Mouse (Mus musculus) thymus, postnatal 4 days (tissue): Measurements from ENCODE around the gene Prn.

Experiments used
- DNase-seq: peaks from one replicate; pipeline ENCODE4 v3.0.0; 2021

Gene Prn

GRCm38 (mm10) chr2:131909683-131910572, at the start of gene Prn, which contains the start of gene Prnp:
Gene Prn, plus strand, starts transcription at chr2:131909957.
Gene Prnp, plus strand, starts transcription at chr2:131909928.
- DNase-seq: peak; percentile 97

GRCm38 (mm10) chr2:131862617-131863275, 47.0 kb upstream of the Prn start:
- DNase-seq: no peak

DNA sequence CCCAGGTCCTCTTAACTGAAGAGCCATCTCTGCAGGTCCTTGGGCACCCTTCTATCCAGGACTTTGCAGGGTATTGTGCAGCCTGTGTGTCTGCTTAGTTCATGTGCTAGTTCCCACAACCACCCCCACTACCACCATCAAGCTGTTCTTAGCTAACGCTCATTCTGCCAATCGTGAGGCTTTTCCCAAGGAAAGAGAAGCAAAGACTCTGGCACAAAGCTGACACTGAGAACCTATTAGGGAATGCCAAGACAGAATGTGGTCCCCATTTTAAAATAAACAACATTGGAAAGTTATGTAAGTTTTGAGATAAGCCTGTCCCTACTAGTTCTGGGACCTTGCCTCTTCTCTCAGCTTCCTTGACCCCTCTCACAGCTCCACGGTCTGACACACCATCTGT, 46.3 kb upstream of the Prn start:
- no peak for DNase-seq

GRCm38 (mm10) chr2:131864262-131864796, 45.4 kb upstream of the Prn start:
- no peak for DNase-seq

DNA sequence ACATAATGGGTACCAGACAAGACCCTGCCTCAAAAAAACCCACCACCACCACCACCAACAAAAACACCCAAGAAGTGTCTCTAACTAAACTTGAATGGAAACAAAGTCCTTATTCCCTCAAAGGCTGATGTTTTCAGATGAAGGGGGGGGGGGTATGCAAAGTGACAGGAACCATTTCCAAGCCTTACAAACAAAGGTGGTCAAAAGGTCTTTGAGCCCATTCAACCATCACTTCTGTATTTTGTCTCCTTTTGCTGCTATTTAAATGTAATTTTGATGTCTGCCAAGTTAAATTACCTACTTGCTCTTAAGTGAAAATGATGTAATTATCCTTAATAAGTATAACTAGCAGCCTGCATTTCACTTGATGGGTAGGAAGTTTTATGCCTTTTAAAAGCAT, 43.1 kb upstream of the Prn start:
- DNase-seq: no peak

GRCm38 (mm10) chr2:131868983-131869382, 40.8 kb upstream of the Prn start:
- DNase-seq: no peak

DNA sequence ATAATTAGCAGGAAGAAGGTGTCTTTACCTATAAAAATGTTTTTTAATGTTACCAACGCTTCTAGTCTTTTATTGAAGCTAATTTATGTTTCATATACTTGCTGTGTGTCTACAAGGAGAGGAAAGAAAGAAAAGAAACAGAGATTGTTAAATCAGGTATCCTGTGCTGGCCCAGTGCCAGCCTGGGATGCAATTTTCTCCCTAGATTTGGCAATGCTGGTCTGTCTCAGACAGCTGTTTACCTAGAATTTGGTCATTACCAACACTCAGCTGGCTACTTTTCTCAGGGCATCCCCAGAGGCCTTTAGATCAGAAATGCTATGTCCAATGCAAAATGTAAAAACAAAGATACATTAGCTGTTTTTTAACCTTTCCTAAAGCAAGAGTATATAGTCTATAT, 36.4 kb upstream of the Prn start:
- no peak for DNase-seq

DNA sequence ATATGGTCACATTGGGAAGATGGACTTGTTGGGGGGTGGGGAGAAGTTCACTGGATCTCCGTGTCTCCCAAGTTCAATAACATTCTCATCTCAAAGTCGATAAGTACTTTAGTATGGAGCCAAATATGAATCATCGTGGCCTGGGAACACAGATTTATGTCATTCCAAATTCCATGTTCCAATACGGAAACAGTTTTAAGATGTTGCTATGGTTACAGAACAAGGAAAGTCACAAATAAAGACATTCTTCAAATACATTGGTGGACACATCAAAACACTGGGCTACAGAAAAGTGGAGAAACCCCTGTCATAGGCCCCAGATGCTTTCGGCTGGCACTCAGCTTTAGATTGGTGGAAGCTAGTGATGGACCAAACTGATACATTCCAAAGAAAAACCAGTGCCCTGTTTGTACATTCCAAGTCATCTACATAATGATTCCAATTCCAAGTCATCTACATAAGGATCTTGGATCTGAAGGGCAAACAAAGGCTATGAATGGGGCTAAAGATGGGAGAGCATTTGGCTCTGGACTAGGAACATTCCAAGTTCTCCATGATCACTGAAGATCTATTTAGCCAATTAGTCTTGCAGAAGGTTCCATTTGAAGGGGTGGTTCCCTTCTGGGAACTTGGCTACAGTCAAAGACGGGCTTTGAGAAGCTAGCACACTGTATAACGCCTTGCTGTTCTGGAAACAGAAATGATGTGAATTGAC, 33.0 kb upstream of the Prn start:
- no peak for DNase-seq

DNA sequence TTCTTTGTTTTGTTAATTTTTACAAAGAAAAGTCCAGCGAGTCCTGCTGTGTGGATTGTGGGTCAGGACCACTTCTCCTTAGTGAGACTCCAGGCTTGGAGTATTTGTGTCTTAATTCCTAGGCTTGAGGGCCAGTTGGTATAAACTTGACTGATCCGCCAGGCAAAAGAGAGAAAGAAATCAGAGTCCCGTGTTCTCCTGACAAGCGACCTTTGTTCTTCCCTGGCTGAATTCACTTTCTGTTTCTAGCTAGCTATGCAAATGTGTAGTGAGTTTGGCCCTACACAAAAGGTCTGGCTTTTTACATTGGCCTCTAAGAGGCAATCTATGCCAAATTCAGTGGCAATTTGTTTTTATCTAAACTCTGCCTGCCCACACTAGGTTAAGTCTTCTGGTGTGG, 28.0 kb upstream of the Prn start:
- no peak for DNase-seq

DNA sequence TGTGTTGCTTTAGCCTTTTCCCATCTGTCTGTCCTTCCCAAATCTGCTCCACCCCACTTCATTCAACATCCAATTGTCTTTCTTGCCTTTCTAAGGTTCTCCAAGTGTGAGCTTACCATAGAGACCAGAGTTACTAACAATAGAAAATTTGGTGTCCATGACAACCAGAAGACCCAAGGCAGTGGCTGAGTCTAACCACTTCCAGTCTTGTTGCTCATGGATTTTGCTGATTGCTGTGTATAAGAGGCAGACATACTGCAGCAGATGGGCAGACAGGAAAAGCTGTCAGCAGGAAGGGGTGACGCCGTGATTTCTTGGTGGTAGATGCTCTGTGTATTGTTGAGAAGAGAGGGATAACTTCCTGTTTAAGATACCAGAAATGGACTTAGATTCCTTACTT, 26.6 kb upstream of the Prn start:
- no peak for DNase-seq

- DNase-seq: peak; percentile 37
Measured at GRCm38 (mm10) chr2:131886503-131887160, 23.1 kb upstream of the Prn start.

DNA sequence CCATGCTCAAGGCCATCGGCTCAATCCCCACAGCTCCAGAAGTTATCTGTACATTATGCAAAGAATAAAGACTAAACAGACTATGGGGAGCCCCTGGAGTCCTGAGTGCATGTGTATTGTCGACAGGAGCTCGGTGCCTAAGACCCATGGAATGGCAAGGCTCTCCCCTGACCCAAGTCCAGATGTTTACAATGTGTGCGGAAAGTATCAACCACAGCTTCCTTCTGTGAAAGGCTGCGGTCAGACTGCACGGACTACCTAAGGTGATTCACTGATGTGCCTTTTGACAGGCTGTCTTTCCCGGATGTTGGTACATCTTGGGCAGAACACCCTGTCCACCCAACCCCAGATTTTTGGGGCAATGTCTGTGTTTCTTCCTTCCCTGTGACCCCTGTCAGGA, 21.5 kb upstream of the Prn start:
- DNase-seq: no peak

GRCm38 (mm10) chr2:131892534-131892933, 17.2 kb upstream of the Prn start:
- no peak for DNase-seq

DNA sequence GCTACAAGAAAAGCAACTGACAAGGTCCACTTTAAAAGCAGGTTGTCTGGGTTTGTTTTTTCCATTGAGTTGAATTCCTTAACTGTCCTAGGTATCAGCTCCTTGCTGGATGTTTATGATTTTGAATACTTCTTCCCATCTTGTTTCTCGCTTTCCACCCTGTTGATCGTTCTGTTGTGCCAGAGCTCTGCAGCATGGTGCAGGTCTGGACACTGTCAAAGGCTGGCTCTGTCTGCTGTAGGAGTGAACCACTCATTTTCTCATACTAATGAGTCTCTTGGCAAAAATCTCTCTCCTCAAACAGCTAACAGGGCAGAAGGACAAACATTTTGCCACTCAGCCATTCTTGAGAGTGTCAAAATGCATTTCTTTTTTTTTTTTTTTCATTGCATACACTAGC, 14.7 kb upstream of the Prn start:
- DNase-seq: no peak

DNA sequence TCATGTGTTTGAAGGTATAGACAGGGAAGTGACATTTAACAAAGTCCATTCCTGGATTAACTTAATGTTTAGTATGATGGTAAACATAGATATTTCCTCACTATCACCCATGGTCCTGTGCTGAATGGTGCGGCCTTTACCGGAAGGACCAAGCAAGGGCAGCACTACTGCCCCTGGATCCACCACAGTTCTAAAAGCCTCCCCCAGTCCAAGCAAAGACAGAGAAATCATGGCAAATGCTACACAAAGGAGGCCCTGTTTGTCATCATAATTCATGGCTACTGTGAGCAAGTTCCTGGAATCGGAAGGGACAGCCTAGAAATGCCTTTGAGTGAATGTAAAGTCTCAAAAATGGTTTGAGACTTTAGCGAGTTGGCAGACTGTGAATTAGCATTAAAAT, 13.7 kb upstream of the Prn start:
- DNase-seq: no peak

- no peak for DNase-seq
Measured at GRCm38 (mm10) chr2:131897336-131898109, 12.2 kb upstream of the Prn start.

- no peak for DNase-seq
Measured at GRCm38 (mm10) chr2:131902423-131902822, 7.3 kb upstream of the Prn start.

- no peak for DNase-seq
Measured at GRCm38 (mm10) chr2:131902867-131903266, 6.9 kb upstream of the Prn start.

DNA sequence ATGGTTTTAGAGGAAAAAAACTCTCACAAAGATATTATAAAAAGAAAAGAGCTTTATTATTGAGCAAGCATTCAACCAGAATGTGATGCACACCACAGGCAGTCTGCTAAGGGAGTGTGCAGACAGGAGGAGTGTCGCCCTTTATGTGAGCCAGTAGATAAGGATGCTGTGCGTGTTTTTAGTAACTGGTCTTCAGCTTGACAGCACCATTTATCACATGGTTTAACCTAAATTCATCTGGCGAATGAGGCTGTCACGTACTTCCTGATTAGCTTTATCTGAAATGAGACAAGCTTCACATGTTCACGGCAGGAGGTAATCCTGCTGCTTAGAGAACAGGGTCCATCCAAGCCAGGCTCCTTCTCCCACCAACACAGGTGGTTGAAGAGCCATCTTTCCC, 4.7 kb upstream of the Prn start:
- no peak for DNase-seq

- no peak for DNase-seq
Measured at GRCm38 (mm10) chr2:131905776-131906175, 4.0 kb upstream of the Prn start.

GRCm38 (mm10) chr2:131906266-131906665, 3.5 kb upstream of the Prn start:
- DNase-seq: no peak

DNA sequence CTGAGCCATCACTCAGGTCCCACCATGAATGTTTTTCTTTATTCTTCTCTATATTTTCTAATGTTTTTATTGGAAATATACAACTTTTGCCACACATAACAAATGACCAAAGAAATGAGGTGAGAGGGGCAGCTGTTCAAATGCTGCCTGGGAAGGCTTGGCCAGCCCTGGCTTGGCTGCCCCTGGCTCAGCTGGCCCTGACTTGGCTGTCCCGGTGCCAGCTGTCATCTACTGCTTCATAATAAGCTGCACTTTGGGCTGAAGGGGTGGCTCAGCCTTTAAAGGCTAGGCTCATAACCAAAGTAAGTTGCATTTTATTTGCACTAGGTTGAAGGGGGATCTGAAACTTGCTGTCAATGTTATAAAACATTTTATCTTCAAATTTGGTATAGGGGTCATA, 2.9 kb upstream of the Prn start:
- no peak for DNase-seq
